Mouse (Mus musculus) brain, embryonic 14.5 days (tissue): ENCODE results near the gene Arhgdig.

Experiments used
- CTCF ChIP-seq: fragments of 200-500 bp; IDR thresholded peaks from 2 replicates; pipeline ENCODE4 v1.5.1; 2012; ENCODE audit warnings: inconsistent platforms, mild to moderate bottlenecking, moderate library complexity, borderline replicate concordance; ENCODE audit not compliant: insufficient read depth, insufficient read length; ENCODE audit errors: extremely low read depth
- POLR2A ChIP-seq: fragments of 200-500 bp; IDR thresholded peaks from 2 replicates; pipeline ENCODE4 v1.6.1; 2012; ENCODE audit warnings: mild to moderate bottlenecking, inconsistent platforms, borderline replicate concordance; ENCODE audit not compliant: poor library complexity, insufficient read depth, insufficient read length, severe bottlenecking; ENCODE audit errors: extremely low read depth

DNA sequence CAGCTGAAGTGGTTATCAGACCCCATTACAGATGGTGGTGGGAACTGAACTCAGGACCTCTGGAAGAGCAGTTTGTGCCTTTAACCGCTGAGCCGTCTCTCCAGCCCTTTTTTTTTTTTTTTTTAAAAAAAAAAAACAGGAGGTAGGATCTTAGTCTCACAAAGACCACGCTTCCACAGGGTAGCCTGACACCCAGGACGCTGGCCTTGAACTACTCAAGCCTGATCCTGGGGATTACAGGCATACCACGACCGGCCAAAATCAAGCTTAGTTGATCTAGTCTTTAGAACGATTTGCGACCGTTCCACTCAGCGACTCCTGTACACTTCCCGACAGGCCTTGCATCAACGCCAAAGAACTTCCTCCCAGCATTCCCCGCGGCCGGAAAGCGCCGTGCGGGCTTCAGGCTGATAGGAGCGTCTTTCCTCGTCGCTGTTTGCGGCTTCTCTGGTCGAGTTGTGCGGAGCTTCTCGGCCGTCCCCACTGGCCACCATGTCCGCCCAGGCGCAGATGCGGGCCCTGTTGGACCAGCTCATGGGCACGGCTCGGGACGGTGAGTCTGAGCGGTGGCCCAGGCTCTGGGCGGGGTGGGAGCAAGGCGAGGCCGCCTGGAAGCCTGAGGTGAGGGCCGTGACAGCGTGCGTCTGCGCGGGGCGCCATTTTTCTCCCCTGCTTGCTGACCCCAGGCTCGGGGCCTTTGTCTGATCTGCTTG is 45.1 kb upstream of the Arhgdig start, which contains the start of gene Luc7l:
- no peak for TF ChIP-seq CTCF
- peak; percentile 82; the same call in 1 of the 2 replicates for TF ChIP-seq POLR2A
